Mouse (Mus musculus): ENCODE results near the gene Gm29094.

DNA sequence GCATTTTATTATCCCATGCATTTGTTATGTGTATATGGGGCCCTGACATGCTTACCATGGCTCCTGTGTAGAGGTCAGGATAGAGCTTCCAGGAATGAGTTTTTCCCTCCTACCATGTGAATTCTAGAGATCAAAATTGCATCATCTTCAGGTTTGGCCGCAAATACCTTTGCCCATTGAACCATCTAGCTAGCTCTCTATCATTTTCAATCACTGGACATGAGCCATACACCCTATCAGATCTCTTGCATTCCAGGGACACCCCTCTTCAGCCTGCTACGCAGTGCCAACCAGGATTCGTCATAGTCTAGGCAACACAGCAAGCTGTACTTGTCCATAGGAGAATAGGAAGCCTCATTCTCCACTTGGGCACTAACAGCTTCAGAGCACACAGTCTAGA, 64.8 kb downstream of the Gm29094 start:
- TF ChIP-seq CTCF (IDR thresholded peaks at IDR 0.05; ENCODE audit: borderline replicate concordance, insufficient read depth, low read length) (no peak), POLR2A (IDR thresholded peaks at IDR 0.05; ENCODE audit: low read depth, low read length) (no peak)
